Mouse (Mus musculus): ENCODE measurements around the gene Hic2.
"Not testable (repeated sequence)": the region's sequence is repeated elsewhere in the genome, so short reads cannot be mapped to it uniquely, and the experiment has no call there.

The Hic2 gene

DNA sequence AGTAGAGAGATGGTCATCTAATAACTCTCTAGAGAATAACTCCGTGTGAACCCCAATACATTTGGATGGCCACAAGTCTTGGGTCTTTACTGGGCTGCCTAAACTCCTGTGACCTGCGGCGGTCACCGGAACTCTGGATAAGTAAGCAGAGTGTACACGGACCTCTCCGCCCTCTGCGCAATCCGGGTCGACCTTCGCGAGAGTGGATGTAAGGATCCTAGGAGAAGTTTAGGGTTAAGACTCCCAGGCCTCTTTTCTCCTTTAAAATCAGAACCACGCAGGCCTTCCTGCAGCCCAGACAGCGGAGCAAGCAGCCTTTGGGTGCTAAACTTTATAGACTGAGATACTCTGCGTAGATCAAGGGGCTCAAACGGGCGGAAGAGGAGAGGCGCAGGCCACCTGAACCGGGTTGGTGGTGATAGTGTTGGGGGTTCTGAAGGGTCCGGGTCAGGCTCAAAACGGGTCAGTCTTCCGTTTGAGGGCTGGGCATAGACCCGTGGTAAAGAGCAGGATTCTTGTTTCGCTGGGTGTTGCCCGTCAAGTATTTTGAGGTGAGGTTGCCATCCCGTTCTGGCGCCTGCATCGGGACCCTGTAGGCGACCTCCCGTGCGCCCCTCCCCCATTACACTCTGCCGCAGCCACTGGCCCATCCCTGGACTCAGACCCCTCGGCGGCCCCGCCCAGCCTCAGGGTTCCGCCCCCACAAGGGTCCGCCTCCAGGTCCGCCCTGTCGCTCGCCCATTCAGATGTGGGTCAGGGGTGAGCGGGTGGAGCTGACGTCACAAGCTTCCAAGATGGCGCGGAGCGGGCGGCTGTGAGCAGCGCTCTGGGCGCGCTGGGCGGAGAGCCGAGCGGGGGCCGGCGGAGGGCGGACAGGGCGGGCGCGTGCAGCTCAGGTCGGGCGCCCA, at the start of gene Hic2:
Hic2 (plus strand) TSS at position 779 of the 908 bp plus-strand sequence.
- peak; percentile 89 to 91 for DNase-seq (ENCODE audit: low spot score in 2 of 2)

DNA sequence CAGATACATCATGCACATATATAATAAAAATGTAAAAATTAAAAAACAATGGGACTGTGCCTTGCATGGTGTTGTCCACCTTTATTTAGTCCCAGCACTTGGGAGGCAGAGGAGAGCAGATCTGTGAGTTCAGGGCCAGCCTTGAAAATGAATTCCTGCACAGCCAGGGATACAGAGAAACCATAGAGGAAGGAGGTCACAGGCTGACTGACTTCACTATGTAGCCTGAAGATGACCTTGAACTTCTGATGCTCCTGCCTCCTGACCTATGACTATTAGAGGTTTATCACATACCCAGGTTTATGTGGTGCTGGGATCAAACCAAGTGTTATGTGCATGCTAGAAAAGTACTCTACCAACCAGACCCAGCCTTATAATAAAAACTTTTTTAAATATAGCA, 47.9 kb upstream of the Hic2 start:
- no peak for DNase-seq (ENCODE audit: low spot score in 2 of 2)

DNA sequence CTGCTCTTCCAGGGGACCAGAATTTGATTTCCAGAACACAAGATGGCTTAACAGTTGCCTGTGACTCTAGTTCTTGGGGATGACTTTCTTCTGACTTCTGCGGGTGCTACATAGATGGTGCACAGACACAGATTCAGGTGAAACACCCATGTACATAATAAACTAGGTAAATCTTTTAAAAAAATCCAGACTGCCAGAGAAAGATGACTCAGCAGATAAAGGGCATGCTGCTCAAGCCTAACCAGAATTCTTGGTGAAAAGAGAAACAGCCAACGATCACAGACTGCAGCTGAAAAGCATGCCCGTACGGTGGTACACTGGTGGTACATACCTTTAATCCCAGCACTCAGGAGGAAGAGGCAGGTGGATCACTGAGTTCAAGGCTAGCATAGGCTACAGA, 39.5 kb upstream of the Hic2 start:
- DNase-seq (ENCODE audit: low spot score in 2 of 2), result no peak

DNA sequence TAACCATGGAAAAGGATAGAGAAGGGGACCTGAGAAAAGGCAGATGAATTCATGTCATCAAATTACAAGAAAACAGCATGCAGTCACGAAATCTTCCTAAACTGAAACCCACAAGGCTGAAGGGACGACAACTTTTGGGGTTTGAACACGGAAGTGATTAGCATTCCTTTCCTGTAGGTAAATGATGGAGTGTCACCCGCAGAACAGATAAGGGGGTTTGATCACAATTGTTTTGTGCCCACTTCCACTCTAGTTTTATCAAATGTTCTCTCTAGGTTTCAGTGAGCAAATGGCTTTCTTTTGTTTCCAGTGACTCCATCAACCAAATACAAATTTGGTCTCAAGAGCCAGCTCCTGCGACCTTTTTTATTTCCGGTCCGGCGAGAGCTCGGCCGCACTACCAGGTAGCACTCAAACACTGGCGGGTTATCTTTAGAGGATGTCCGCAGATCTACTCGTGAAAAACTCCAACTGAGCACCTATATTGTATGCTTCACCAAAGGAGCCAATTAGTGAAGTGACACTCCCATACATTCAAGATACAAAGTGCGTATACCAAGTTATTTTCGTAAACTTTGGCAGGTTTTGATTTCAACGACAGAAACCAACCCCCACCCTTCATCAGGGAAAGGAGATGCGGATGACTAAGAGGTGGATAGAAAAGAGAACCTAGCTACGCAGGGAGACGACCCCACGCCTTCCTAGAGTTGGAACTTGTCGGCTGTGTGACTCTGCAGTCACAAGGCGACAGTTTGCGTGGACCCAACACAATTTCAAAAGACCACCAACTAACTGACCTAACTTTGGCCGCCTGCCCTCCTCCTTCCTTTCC, 33.0 kb upstream of the Hic2 start:
- no peak for DNase-seq (ENCODE audit: low spot score in 2 of 2)

DNA sequence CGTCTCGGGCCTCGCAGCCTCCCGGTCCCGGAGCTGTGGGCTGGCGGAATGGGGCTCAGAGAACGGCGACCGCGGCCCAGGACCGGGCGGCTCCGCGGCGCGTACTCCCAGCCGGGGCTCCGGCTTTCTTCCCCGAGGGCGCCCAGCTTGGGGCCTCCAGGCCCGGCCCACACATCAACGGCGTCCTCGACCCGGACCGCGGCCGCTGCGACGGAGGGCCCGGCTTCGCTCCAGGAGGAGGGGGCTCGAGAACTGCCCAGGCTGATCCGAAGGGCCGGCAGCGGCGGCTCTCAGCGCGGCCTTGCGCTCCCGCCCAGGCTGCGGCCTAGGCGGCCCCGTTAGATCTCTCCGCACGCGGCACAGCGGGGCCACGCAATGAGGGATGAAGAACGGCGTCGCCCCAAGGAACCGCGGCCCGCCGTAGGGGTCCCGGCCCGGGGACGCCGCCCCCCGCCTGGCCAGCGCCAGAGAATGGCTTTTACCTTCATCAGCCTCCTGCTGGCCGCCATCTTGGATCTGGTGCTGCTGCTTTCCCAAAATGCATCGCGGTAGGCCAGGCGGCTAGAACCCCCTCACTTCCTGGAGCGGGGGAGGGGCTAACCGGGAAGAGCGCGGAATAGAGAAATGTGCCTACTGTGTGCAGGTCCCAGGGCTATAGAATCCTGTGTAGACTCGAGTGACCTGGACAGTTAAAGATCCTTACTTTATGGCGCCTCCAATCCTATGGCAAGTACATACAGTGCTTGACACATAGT, 32.2 kb upstream of the Hic2 start:
- DNase-seq (ENCODE audit: low spot score in 2 of 2), result peak; percentile 74 to 84

DNA sequence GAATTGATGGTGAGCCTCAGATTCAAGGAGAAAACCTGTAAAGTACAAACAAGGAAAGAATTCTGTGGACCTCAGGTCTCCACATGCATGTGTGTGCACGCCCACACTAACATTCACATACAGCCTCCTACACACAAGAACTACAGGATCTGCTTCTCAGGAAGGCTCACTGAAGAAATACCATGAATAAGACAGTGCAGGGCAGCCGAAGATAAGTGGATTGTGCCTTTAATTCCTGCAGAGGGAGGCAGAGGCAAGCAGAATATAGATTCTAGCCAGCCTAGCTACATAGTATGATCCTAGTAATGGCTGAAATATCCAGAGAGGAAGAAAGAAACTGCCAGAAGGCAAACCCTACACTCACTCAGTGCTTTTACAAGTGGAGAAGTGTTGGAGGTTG, 31.4 kb upstream of the Hic2 start:
- DNase-seq (ENCODE audit: low spot score in 2 of 2), result no peak

DNA sequence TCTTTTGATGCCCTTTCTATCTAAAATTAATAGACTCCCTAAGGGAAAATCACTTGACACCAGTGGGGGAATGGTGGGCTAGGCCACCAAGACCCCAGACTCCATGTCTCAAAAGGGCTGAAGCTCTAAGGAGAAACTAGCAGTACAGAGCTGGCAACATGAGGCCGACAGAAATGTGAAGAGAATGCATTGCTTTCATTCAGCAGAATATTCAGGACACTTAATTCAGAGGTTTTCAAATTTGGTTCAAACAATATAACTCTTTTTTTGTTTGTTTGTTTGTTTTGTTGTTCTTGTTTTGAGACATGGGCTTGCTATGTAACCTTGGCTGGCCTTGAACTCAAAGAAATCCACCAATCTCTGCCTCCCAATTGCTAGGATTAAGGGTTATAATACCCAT, 30.8 kb upstream of the Hic2 start, which contains the start of gene Ube2l3:
Ube2l3 (minus strand) TSS at position 101 of the 400 bp plus-strand sequence.
- DNase-seq (ENCODE audit: low spot score in 2 of 2), result no peak

DNA sequence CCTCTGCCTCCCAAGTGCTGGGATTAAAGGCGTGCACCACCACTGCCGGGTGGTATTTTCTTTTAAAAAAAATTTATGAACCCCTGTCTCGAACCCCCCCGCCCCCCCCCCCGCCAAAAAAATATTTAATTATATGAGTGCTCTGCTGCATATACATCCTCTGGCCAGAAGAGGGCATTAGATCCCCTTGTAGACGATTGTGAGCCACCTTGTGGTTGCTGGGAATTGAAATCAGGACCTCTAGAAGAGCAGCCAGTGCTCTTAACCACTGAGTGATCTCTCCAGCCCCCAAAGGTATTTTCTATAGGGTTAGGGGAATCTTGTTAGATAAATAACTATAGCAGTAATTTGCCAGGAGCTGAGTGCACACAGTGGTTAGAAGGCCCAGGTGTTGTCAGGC, 28.4 kb upstream of the Hic2 start:
- no peak for DNase-seq (ENCODE audit: low spot score in 2 of 2)

DNA sequence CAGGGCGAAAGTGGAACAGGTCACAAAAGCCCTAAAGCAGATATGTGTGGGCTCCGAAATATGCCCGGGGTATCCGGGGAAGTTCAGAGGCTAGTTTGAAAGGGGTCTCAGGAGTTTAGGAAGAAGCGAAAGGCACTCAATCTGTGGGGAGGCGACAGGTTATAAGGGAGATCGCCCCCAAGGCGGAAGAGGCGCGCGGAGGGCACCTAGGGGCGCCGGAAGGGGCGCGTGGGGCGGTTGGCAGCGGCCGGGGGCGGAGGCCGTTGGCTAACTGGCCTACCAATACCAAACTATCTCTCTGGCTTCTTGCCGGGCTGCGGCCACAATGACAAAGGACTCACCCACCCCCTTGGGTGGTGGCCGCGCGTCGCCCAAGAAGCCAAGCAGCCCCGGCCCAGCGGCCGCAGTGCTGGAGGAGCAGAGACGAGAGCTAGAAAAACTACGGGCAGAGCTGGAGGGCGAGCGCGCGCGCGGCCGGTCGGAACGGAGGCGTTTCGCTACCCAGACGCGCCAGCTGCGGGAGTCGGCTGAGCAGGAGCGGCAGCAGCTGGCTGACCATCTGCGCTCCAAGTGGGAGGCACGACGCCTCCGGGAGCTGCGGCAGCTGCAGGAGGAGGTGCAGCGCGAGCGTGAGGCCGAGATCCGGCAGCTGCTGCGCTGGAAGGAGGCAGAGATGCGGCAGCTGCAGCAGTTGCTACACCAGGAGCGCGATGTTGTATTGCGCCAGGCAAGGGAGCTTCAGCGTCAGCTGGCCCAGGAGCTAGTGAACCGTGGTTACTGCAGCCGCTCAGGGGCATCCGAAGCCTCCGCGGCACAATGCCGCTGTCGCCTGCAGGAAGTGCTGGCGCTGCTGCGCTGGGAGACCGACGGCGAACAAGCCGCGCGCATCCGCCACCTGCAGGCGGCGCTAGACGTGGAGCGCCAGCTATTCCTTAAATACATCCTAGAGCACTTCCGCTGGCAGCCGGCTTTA, 24.7 kb upstream of the Hic2 start, which contains the start of gene Rimbp3:
Rimbp3 (plus strand) TSS at position 215 of the 973 bp plus-strand sequence.
- DNase-seq (ENCODE audit: low spot score in 2 of 2), result peak; percentile 72 to 84

DNA sequence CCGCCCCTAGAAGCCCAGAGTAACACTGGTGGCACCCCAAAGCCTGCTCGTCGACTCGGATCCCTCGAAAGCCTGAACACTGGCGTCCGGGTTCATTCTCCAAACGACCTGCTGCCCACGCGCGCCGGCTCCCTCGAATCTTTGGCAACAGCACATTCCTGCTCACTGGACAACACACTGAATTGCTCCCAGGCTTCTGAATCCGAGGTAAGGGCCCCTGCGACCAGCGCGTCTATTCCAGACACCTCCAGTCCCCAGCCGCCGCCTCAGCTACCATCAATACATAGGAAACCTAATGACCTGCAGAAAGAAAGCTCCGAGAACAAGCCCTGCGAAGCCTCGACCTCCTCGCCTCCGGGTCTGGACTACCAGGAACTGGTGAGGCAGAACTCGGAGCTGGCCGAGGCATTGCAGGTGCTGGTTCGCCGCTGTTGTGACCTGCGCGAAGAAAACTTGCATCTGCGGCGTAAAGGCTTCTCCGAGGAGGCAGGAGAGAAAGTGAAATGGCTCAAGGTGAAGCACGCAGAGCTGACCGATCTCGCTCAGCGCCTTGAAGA, 23.9 kb upstream of the Hic2 start:
- no peak for DNase-seq (ENCODE audit: low spot score in 2 of 2)

DNA sequence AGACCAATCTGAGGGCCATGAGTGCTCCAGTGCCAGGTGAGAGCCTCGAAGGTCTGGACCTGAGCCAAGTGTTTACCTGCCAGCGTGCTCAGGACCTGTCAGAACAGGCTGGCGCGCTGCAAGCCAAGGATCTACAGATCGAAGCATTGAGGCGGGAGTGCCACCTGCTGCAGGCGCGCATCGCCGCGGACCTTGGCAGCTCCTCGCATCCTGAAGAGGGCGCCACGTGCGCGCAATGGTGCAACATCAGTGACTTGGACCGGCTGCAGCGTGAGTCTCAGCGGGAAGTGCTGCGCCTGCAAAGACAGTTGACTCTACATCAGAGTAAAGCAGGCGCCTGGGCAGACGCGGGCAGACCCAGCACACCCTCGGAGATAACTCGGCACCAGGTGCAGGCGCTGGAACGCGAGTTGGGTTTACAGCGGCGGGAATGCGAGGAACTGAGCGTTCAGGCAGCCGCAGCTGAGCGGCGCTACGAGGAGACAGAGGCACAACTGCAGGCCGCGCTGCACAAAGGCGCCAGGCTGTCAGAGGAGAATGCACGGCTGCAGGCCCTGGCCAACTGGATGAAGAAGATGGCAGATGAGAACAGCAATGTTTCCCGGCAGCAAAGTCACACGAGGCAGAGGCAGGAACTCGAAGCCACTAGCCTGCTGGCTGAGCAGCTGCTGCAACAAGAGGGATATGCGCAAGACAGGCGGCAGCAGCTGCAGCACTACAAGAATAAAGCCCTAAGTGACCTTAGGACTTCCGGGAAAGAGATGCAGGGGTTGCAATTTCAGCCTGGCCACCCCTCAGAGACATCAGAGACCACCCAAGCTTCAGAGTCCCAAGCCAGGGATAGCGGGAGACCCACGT, 23.2 kb upstream of the Hic2 start:
- peak; percentile 69 to 84 for DNase-seq (ENCODE audit: low spot score in 2 of 2)

DNA sequence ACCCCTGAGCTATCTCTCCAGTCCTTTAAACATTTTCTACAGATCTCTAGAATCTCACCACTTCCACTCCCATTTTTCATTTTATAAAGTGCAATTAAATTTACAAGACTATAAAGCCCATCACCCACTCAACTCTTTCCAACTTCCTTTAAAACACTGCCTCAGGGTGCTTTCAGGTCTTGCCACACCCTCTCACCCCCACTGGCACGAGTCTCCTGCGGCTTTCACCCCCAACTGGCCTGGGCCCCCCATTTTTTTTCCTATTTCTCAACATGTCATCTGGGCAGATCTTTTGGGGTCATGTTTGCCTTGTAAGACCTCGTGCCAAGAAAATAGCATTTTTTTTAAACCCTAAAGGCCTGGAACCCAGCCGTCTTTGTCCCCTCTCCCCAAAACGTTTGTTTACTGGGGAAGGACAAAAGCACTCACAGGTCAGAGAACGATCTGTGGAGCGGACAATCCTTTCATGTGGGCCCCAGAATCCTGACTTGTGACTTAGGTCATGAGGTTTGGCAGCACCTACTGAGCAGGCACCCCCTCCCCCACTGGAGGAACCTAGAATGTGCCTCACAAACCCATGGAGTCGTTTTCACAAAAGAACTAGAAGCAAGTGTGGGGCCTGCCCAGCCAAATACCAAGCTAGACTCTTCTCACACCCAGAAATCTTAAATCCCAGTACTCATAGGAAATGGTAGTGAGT, 16.3 kb upstream of the Hic2 start:
- no peak for DNase-seq (ENCODE audit: low spot score in 2 of 2)

DNA sequence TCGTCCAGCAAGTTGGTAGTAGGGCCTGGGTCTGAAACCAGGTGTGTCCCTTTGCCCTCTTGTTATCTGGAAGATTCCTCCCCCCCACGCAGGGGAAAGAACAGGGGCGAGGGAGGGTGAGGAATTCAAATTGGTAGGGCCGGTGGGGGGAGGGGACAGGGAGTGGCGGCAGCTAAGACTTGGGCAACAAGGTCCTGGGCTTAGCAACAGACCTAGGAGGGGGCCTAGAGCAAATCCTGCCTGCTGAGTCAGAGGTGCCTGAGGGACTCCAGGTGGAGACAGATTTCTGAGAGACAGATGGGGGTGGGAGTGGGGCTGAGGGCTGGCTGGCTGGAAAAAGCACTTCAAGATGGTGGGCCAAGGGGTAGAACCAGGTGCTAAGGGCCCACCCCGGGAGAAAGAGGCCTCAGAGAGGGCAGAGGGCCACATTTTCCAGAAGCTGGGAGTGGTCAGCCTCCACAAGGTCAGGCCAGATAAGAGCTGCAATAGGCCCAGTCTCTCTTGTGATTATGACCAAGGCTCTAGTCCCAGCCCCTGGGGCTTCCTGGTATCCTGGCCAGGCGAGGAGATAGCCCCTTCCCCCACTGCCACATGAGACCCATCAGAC, 13.1 kb upstream of the Hic2 start:
- DNase-seq (ENCODE audit: low spot score in 2 of 2), result no peak

DNA sequence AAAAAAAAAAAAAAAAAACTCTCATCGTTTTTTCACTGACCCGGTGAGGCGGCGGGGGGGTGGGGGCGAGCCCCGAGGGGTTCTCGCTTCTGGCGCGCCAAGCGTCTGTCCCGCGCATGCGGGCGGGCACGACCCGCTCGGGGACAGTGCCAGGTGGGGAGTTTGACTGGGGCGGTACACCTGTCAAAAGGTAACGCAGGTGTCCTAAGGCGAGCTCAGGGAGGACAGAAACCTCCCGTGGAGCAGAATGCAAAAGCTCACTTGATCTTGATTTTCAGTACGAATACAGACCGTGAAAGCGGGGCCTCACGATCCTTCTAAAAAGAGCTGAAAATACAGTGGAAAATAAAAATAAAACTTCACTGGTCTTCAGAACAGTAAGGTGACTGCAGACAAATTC, 11.2 kb upstream of the Hic2 start:
- peak; percentile 68 to 94 for DNase-seq (ENCODE audit: low spot score in 2 of 2)

DNA sequence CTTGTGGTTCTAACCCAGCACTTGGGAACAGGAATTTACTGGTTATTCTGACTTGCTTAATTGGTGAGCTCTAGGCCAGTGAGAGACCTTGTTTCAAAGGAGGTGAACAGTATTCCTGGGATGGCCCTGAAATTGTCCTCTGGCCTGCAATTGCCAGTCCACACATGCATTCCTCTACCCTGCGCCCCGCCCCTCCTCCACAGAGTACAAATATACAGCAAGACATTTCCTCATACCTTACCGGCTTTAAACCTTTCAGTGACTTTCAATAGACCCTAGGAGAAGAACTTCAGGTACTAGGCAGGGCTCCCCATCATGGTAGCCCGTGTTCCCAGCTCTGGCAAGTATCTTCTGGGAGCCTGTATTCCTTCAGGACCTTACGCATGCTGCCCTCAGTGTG, 7.8 kb upstream of the Hic2 start:
- DNase-seq (ENCODE audit: low spot score in 2 of 2), result no peak

DNA sequence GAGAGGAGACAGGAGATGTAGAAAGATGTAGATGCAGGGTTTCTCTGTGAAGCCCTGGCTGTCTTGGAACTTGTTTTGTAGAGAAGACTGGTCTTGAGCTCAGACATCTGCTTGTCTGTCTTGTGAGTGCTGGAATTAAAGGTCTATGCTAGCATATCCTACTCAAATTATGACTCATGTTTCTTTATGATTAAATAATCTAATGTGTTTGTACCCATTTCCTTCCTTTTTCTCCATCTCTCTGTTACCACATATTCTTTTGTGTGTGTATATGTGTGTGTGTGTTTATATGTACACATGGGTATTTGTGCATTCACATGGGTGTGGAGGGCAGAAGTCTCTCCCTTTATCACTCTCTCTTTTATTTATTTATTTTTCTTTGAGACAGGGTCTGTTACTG, 6.9 kb upstream of the Hic2 start:
- no peak for DNase-seq (ENCODE audit: low spot score in 2 of 2)

DNA sequence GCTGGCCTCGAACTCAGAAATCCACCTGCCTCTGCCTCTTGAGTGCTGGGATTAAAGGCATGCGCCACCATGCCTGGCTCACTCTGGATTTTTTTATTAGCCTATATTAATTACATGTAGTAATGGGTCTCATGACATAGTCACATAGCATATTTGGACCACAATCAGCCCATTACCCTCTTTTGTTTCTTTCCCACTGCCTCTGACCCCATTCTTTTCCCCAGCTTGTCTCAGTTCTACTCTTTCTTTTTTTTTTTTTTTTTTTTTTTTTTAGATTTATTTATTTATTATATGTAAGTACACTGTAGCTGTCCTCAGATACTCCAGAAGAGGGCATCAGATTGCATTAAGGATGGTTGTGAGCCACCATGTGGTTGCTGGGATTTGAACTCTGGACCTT, 1.8 kb upstream of the Hic2 start:
- DNase-seq (ENCODE audit: low spot score in 2 of 2), result not testable (repeated sequence)
